Mouse (Mus musculus) forebrain, embryonic 10.5 days (tissue): Measurements from ENCODE around the gene Dbn1. TPM values are rescaled to one million over a fixed set of nuclear protein-coding genes. Genes with fewer than 3 reads are reported as not detected.

Source experiments
- DNase-seq: peaks from one replicate; pipeline ENCODE4 v3.0.0-alpha.2; 2017; ENCODE audit warnings: low spot score; ENCODE audit errors: extremely low spot score
- H3K27ac ChIP-seq: fragments of 300-500 bp; sonication (generic); 2 replicates; pipeline ENCODE4 v1.5.1; 2016; ENCODE audit warnings: mild to moderate bottlenecking
- H3K27me3 ChIP-seq: fragments of 300-500 bp; sonication (generic); 2 replicates; pipeline ENCODE4 v1.6.1; 2016; ENCODE audit warnings: mild to moderate bottlenecking; ENCODE audit not compliant: poor library complexity, severe bottlenecking
- H3K36me3 ChIP-seq: fragments of 300-500 bp; sonication (generic); replicated peaks from 2 replicates; pipeline ENCODE4 v1.6.1; 2016; ENCODE audit warnings: mild to moderate bottlenecking, moderate library complexity
- H3K4me1 ChIP-seq: fragments of 300-500 bp; sonication (generic); 2 replicates; pipeline ENCODE4 v1.6.1; 2016
- H3K4me3 ChIP-seq: fragments of 300-500 bp; sonication (generic); 2 replicates; pipeline ENCODE4 v1.5.1; 2016; ENCODE audit warnings: mild to moderate bottlenecking, moderate library complexity
- H3K9me3 ChIP-seq: fragments of 300-500 bp; sonication (generic); 2 replicates; pipeline ENCODE4 v1.6.1; 2016; ENCODE audit warnings: mild to moderate bottlenecking, moderate library complexity
- WGBS: fragments of 180-500 bp; shearing (Covaris S2); methylation state at CpG from one replicate; pipeline ENCODE4 v1.1.7; 2016; 5-methylcytosine and 5-hydroxymethylcytosine counted together
- polyA plus RNA-seq: library from polyadenylated mRNA; unstranded; fragments of >200 nt; fragmentation: Nextera tagmentation; extraction: Ambion mirVana; gene quantifications from 2 replicates; pipeline ENCODE4 v1.2.1, GENCODE M21; 2016

Dbn1 gene
- polyA plus RNA-seq, 1 experiment from 2014 or later: 346 TPM

DNA sequence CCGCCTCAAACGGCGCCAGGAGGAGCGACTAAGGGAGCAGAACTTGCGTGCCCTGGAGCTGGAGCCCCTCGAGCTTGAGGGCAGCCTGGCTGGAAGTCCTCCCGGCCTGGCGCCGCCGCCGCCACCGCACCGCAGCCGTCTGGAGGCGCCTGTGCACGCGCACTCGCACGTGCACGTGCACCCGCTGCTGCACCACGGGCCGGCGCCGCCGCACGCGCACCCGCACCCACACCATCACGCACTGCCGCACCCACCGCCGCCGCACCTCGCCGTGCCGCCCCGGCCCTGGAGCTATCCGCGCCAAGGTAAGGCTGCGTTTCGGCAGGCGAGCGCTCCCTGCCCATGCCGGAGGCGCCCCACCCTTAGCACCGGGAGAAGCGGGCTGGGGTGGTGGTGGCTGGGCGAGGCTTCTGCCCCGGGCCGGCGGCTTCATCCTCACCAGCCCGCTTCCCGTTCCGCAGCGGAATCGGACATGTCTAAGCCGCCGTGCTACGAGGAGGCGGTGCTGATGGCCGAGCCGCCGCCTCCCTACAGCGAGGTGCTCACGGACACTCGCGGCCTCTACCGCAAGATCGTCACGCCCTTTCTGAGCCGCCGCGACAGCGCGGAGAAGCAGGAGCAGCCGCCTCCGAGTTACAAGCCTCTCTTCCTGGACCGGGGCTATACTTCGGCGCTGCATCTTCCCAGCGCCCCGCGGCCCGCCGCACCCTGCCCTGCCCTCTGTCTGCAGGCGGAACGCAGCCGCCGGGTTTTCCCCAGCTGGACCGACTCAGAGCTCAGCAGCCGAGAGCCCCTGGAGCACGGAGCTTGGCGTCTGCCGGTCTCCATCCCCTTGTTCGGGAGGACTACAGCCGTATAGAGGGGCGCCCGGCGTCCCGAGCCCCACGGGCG is 15.5 kb downstream of the Dbn1 start:
- H3K36me3 ChIP-seq: peaks cover 45% of the 10 kb centered on the region
- H3K4me1 ChIP-seq: peaks cover 93% of the 10 kb centered on the region
- peak overlapping the region; percentile 77 for H3K4me3 ChIP-seq
- 0 out of 2 replicates have a peak, but pooled peaks cover 14% of the 10 kb centered on the region for H3K27me3 ChIP-seq
- peak; percentile 73 for DNase-seq
- no peaks in the 10 kb centered on the region for H3K9me3 ChIP-seq
- WGBS: under 1% methylated on average over 103 of the region's 103 CpGs
- H3K27ac ChIP-seq: peak overlapping the region; percentile 88

DNA sequence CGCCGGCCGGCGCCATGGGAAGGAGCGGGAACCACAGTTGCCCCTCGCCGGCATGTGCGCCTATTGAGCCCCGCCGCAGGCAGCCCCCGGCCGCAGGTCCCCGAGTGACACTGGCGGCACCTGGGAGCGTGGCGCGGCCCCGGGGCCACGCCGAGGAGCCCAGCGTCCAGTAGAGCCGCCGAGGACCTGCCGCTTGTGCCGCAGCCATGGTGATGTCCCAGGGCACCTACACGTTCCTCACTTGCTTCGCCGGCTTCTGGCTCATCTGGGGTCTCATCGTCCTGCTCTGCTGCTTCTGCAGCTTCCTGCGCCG is 16.1 kb downstream of the Dbn1 start:
- H3K9me3 ChIP-seq: no peaks in the 10 kb centered on the region
- peaks cover 99% of the 10 kb centered on the region for H3K4me1 ChIP-seq
- 0 out of 2 replicates have a peak, but pooled peaks cover 14% of the 10 kb centered on the region for H3K27me3 ChIP-seq
- H3K4me3 ChIP-seq: peak overlapping the region; percentile 77
- peaks cover 39% of the 10 kb centered on the region for H3K36me3 ChIP-seq
- under 1% methylated on average over 31 of the region's 31 CpGs for WGBS
- H3K27ac ChIP-seq: peak overlapping the region; percentile 88
- DNase-seq: no peak

DNA sequence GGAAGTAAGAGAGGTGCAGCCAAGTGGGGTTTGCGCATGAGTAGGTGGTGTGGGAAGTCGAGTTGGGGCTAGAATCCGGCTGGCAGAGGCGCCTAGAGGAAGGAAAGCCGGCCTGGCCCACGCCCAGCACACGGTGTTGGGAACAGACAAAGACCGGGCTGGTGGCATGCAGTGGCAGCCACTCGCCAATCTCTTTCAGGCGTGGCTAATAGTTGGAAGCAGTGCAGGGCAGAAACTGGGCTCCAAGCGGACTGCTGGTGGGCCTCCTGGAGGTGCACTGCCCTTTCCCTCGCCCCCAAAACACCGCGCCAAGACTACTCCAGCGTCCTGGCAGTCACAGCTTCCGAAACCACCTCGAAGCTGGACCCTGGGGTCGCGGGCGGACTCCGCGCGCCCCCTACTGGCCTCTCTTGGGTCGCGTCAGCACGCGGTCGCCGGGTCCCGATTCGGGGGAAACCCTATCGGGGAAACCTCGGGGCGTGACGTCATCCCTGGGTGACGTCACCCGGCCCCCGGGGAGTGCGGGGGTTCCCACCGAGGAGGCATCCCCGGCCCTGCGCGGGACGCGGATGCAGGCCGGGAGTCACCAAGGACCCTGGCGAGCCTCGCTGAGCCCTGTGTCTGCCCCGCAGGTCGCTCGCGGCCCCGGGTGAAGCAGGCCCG is 16.6 kb downstream of the Dbn1 start:
- WGBS: 1% methylated on average over 54 of the region's 54 CpGs
- peak overlapping the region; percentile 77 for H3K4me3 ChIP-seq
- peaks cover 100% of the 10 kb centered on the region for H3K4me1 ChIP-seq
- H3K27ac ChIP-seq: peak overlapping the region; percentile 88
- H3K36me3 ChIP-seq: peaks cover 35% of the 10 kb centered on the region
- 0 out of 2 replicates have a peak, but pooled peaks cover 14% of the 10 kb centered on the region for H3K27me3 ChIP-seq
- peak; percentile 94 for DNase-seq
- H3K9me3 ChIP-seq: no peaks in the 10 kb centered on the region

DNA sequence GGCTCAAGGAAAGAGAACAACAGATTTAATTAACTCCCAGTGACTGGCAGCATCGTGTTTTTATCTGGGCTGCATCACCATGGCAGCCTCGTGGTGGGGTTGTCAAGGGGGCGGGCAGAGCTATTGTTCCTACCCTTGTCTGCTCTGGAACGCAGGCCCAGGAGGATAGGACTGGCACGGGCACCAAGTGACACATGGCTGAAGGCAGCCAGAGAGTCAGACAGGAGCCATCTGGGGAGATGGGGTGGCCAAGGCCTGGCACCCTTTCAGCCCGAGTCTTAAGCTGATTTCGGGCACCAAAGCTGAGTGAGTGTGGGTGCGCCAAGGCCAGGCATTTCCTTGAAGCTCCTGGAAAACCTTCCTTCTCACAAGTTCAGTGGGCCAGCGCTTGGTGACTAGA is 17.5 kb downstream of the Dbn1 start:
- peak overlapping the region; percentile 77; the same call in 1 of the 2 replicates for H3K4me3 ChIP-seq
- no peaks in the 10 kb centered on the region for H3K9me3 ChIP-seq
- 48% methylated on average over 9 of the region's 9 CpGs for WGBS
- H3K4me1 ChIP-seq: peaks cover 100% of the 10 kb centered on the region
- peak overlapping the region; percentile 88 for H3K27ac ChIP-seq
- 0 out of 2 replicates have a peak, but pooled peaks cover 14% of the 10 kb centered on the region for H3K27me3 ChIP-seq
- no peak for DNase-seq
- H3K36me3 ChIP-seq: peaks cover 25% of the 10 kb centered on the region

DNA sequence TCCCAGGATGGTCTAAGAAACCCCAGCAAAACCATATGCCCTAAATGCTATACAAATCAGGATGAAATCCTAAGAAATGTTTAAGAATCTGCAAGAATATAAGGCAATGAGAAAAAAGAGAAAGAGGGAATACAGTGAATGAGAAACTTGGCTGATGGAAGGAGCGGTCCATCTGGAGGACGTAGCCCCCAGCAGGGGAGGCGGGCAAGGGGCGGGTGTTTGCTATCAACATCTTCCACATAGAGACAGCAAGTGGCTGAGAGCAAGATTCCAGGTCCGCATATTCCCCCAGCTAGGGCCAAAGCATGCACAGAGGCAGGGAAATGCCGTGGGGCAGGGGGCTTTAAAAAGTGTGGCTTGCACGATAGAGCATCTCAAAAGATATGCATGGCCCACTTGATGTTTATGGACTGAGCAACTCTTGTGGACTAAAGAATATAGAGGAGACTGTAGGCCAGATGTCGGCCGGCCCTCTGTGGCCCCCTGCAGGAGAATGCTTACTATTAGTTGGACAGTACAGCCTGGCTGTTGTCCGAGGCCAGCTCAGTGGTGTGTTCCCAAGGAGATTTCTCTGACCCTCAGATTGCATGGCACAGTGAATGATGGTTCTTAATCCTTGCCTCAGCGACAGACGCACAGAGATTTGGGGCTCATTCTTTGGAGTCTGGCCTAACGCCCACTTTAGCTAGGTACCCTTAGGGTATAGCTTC is 18.9 kb downstream of the Dbn1 start:
- peaks cover 100% of the 10 kb centered on the region for H3K4me1 ChIP-seq
- H3K4me3 ChIP-seq: no peak overlapping the region
- H3K27me3 ChIP-seq: 0 out of 2 replicates have a peak, but pooled peaks cover 14% of the 10 kb centered on the region
- 52% methylated on average over 13 of the region's 13 CpGs for WGBS
- no peaks in the 10 kb centered on the region for H3K9me3 ChIP-seq
- peaks cover 12% of the 10 kb centered on the region for H3K36me3 ChIP-seq
- no peak for DNase-seq
- H3K27ac ChIP-seq: peak overlapping the region; percentile 16; the same call in 1 of the 2 replicates

DNA sequence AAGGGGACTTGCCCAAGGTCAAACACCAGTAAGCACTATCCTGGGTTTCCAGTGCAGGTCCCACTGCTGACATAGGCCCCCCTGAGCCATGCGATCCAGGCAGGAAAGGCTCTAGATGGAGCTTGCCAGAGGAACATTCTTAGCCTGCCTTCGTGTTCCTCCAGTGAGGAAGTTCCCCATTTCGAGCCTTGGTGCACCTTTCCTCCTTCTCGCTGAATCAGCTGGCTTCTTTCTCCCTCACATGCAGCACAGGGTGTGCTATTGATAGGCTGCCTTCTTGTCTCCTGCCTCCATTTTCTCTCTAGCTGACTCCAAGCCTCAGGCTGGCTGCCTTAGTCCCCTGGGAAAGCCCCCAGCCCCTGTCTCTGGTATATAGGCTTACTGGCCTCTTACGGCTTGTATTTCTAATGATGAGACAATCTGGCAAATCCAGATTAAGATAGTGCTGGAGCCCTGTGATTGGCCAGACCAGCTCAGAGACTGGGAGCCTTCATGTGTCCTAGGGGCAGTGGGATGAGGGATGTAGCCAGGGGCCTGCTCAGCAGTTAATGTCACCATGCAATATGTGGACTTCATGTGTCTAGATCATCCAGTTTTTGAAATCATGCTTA is 22.0 kb downstream of the Dbn1 start:
- DNase-seq: no peak
- 81% methylated on average over 5 of the region's 5 CpGs for WGBS
- Histone ChIP-seq H3K27me3 (0 out of 2 replicates have a peak, but pooled peaks cover 14% of the 10 kb centered on the region), H3K27ac (peak overlapping the region; percentile 97), H3K4me1 (peaks cover 88% of the 10 kb centered on the region), H3K9me3 (no peaks in the 10 kb centered on the region), H3K36me3 (peaks cover 19% of the 10 kb centered on the region), H3K4me3 (peak overlapping the region; percentile 76; the same call in 1 of the 2 replicates)

DNA sequence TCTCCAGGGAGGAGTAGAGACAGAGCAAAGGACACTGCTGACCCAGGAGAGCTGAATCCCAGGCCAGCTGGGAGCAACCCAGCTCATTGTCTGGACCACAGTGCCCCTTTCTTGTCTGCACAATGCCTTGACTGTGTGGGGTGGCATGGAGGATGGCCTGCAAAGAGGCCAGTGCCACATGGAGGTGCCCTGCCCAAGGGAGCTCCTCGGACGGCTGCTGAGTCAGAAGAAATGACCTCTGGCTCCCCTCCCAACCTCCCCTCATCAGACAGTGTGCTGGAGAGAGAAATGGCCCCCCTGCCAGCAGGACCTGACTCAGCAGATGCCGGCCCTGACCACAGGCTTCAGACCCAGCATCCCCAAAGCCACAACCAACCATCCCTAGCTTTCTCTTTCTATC is 22.7 kb downstream of the Dbn1 start:
- H3K4me3 ChIP-seq: peak overlapping the region; percentile 76
- H3K27ac ChIP-seq: peak overlapping the region; percentile 97
- no peaks in the 10 kb centered on the region for H3K9me3 ChIP-seq
- peaks cover 26% of the 10 kb centered on the region for H3K36me3 ChIP-seq
- H3K27me3 ChIP-seq: 0 out of 2 replicates have a peak, but pooled peaks cover 10% of the 10 kb centered on the region
- H3K4me1 ChIP-seq: peaks cover 81% of the 10 kb centered on the region
- WGBS: 6% methylated on average over 3 of the region's 3 CpGs
- peak; percentile 62 for DNase-seq

DNA sequence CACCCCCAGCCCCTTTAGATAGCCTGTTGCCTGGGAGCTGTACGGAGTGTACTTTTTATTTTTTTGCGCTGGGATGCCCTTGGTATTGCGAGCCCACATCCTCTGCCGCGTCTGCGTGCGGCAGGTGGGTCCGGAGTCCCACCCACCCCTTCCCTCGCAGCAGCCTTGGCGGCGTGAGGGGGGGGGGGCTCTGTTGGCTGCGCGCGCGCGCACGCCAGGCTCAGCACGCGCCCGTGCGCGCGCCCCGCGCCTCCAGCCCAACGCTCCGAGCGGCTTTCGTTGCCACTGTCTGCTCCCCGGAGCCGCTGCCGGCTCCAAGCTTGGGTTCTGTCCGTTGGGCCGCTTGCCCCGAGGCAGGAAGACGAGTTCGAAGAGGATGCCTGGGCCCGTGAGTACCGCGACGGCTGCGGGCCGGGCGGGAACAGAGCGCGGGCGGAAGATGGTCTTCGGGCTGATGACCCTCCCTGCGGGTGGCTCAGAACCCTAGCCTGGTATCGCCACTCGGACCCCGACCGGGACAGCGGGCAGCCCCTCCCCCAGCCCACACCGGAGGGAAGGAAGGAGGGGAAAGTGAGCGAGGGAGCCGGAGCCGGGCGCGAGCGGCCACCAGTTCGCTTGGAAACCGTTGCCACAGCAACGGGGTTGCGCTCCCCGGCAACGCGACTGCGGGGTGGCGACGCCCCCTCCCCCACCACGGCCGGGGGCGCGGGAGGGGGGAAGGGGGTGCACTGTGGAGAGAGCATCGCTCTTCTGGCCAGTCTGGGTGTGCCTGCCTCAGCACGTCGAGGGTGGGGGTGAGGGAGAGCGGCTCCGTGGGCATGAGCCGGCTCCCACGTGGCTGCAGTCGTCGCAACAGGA is 23.7 kb downstream of the Dbn1 start, which contains the start of gene Prr7:
Gene Prr7 (plus strand): TSS at position 241 of the 858 bp plus-strand sequence.
- Histone ChIP-seq H3K4me3 (peak within 1 kb of the TSS; percentile 76), H3K36me3 (peaks cover 36% of the 10 kb centered on the region), H3K4me1 (peaks cover 72% of the 10 kb centered on the region), H3K27ac (peak within 1 kb of the TSS; percentile 97), H3K27me3 (0 out of 2 replicates have a peak, but pooled peaks cover under 1% of the 10 kb centered on the region), H3K9me3 (no peaks in the 10 kb centered on the region)
- WGBS: under 1% methylated on average over 80 of the region's 84 CpGs
- DNase-seq: peak; percentile 84

DNA sequence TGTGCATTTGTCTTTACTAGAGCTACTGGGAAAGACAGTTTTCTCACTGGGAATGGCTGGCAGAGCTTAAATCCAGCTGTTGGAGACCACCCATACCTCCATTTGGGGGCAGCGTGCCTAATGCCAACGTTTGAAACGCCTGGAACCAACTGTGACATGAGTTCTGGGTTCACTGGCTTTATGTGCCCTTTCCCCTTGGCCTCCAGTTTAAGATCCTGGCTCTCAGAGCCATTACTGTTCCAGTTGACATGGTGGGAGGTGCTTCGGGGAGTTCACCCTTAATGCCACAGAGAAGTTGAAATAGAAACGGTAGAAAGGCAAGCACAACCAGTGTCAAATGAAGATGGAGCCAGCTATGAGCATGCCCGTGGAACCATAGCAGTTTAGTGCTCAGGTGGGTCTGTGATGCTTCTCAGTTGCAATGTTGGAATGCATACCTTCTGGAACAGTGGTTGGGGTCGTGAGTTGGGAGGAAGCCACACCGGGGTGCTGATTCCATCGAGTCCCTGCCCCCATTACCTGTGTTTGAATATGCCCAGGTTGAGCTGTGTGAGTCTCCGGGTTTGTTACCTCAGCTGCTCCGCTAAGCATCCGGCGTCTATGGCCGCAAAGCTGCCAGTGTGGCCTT is 24.4 kb downstream of the Dbn1 start:
- WGBS: 10% methylated on average over 14 of the region's 14 CpGs
- no peaks in the 10 kb centered on the region for H3K27me3 ChIP-seq
- H3K27ac ChIP-seq: peak overlapping the region; percentile 97
- no peaks in the 10 kb centered on the region for H3K9me3 ChIP-seq
- peaks cover 64% of the 10 kb centered on the region for H3K4me1 ChIP-seq
- peaks cover 43% of the 10 kb centered on the region for H3K36me3 ChIP-seq
- DNase-seq: no peak
- H3K4me3 ChIP-seq: peak overlapping the region; percentile 76

DNA sequence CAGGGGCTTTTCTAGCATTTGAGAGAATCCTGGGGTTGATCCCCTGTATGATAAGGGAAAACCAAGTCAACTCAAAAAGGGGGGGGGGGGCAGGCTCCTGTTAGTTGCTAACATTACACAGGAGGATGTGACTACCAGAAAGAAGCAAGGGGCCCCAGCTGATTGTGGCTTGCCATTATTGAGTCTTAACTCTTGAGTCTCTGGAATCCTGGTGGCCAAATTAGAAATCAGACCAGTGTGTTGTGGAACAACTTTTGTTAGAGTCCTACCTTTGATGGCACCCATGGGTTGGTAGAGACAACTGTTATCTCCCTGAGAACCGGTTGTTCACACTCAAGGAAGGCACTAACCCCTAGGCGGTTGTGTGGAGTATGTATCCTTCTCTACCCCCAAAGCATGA is 24.9 kb downstream of the Dbn1 start:
- no peak overlapping the region for H3K4me3 ChIP-seq
- peaks cover 59% of the 10 kb centered on the region for H3K4me1 ChIP-seq
- H3K27me3 ChIP-seq: no peaks in the 10 kb centered on the region
- H3K27ac ChIP-seq: no peak overlapping the region
- 46% methylated on average over 2 of the region's 2 CpGs for WGBS
- H3K9me3 ChIP-seq: no peaks in the 10 kb centered on the region
- H3K36me3 ChIP-seq: peaks cover 49% of the 10 kb centered on the region
- no peak for DNase-seq
